Mouse (Mus musculus): ENCODE measurements around the gene Srr.

The Srr gene

GRCm38 (mm10) chr11:74925577-74926387 lies at the start of gene Srr, which contains the start of gene Smg6:
TSS of gene Srr (minus strand) at chr11:74925948.
TSS of gene Smg6 (plus strand) at chr11:74925823.
- peak; percentile 45 for DNase-seq (ENCODE audit: extremely low read depth, low read depth, low spot score)

- DNase-seq (ENCODE audit: extremely low read depth, low read depth, low spot score) = no peak
Observed at GRCm38 (mm10) chr11:74974615-74975014, 48.9 kb upstream of the Srr start.

- DNase-seq (ENCODE audit: extremely low read depth, low read depth, low spot score) = no peak
Observed at GRCm38 (mm10) chr11:74973290-74974157, 47.8 kb upstream of the Srr start.

- no peak for DNase-seq (ENCODE audit: extremely low read depth, low read depth, low spot score)
Observed at GRCm38 (mm10) chr11:74965516-74965915, 39.8 kb upstream of the Srr start.

- DNase-seq (ENCODE audit: extremely low read depth, low read depth, low spot score) = no peak
Observed at GRCm38 (mm10) chr11:74962846-74963407, 37.2 kb upstream of the Srr start.

GRCm38 (mm10) chr11:74961953-74962352 lies 36.2 kb upstream of the Srr start:
- DNase-seq (ENCODE audit: extremely low read depth, low read depth, low spot score) = no peak

GRCm38 (mm10) chr11:74960031-74960551 lies 34.3 kb upstream of the Srr start:
- no peak for DNase-seq (ENCODE audit: extremely low read depth, low read depth, low spot score)

- no peak for DNase-seq (ENCODE audit: extremely low read depth, low read depth, low spot score)
Observed at GRCm38 (mm10) chr11:74959501-74959900, 33.8 kb upstream of the Srr start.

GRCm38 (mm10) chr11:74957600-74957999 lies 31.9 kb upstream of the Srr start:
- no peak for DNase-seq (ENCODE audit: extremely low read depth, low read depth, low spot score)

GRCm38 (mm10) chr11:74956006-74956405 lies 30.3 kb upstream of the Srr start:
- DNase-seq (ENCODE audit: extremely low read depth, low read depth, low spot score) = no peak

GRCm38 (mm10) chr11:74954901-74955300 lies 29.2 kb upstream of the Srr start:
- no peak for DNase-seq (ENCODE audit: extremely low read depth, low read depth, low spot score)

- DNase-seq (ENCODE audit: extremely low read depth, low read depth, low spot score) = no peak
Observed at GRCm38 (mm10) chr11:74946348-74946747, 20.6 kb upstream of the Srr start.

- DNase-seq (ENCODE audit: extremely low read depth, low read depth, low spot score) = no peak
Observed at GRCm38 (mm10) chr11:74930391-74930790, 4.6 kb upstream of the Srr start.

GRCm38 (mm10) chr11:74929111-74929510 lies 3.4 kb upstream of the Srr start:
- no peak for DNase-seq (ENCODE audit: extremely low read depth, low read depth, low spot score)

- no peak for DNase-seq (ENCODE audit: extremely low read depth, low read depth, low spot score)
Observed at GRCm38 (mm10) chr11:74927236-74927725, 1.5 kb upstream of the Srr start.

- DNase-seq (ENCODE audit: extremely low read depth, low read depth, low spot score) = no peak
Observed at GRCm38 (mm10) chr11:74926388-74927005, 749 bp upstream of the Srr start.

GRCm38 (mm10) chr11:74924149-74924548 lies 1.6 kb downstream of the Srr start:
- DNase-seq (ENCODE audit: extremely low read depth, low read depth, low spot score) = no peak

GRCm38 (mm10) chr11:74919249-74919648 lies 6.5 kb downstream of the Srr start:
- DNase-seq (ENCODE audit: extremely low read depth, low read depth, low spot score) = no peak

GRCm38 (mm10) chr11:74912492-74912891 lies 13.3 kb downstream of the Srr start:
- DNase-seq (ENCODE audit: extremely low read depth, low read depth, low spot score) = no peak

GRCm38 (mm10) chr11:74909978-74910377 lies 15.8 kb downstream of the Srr start:
- no peak for DNase-seq (ENCODE audit: extremely low read depth, low read depth, low spot score)

Data from fat pad, adult 2 months (tissue).